ENCODE assay signal across 24 mouse cellular contexts in genomic region chr2:179794354-179794753, GRCm38 (mm10).
"Had no signal": no experiment of that assay in that cellular context is flagged by ENCODE, and none has a peak within 500 bp of the region (broad histone marks: within the 10 kb centered on the region; RNA-seq: fewer than 3 reads in every experiment).

No protein-coding gene starts in this region.

- ATAC-seq: liver, embryonic 12.5 days; midbrain, embryonic 15.5 days had no signal

- DNase-seq: kidney, adult 8-10 months; kidney, postnatal 10 days; kidney, postnatal 36 days; layer of hippocampus, postnatal 36 days; liver; lung, adult 18-20 months; lung, postnatal 10 days; lung, postnatal 36 days; right cerebral cortex, adult 18-20 months; right cerebral cortex, postnatal 14 days; thymus, adult 18-20 months; thymus, postnatal 36 days had no signal

- H3K9ac ChIP-seq: kidney, embryonic 15.5 days; limb, embryonic 13.5 days; liver, embryonic 12.5 days; liver, embryonic 15.5 days; lung, embryonic 15.5 days; midbrain, embryonic 15.5 days; neural tube, embryonic 12.5 days; neural tube, embryonic 15.5 days had no signal

- H3K4me1 ChIP-seq: liver, embryonic 12.5 days; liver, embryonic 15.5 days; megakaryocyte, embryonic 14.5 days had no signal

- H3K4me2 ChIP-seq: kidney, embryonic 15.5 days; limb, embryonic 13.5 days; liver, embryonic 12.5 days; liver, embryonic 15.5 days; lung, embryonic 15.5 days; midbrain, embryonic 11.5 days; midbrain, embryonic 15.5 days; neural tube, embryonic 12.5 days; neural tube, embryonic 15.5 days had no signal

- H3K27me3 ChIP-seq: kidney, embryonic 15.5 days; liver, embryonic 12.5 days; liver, embryonic 15.5 days; lung, embryonic 15.5 days; midbrain, embryonic 15.5 days; neural tube, embryonic 12.5 days; neural tube, embryonic 15.5 days had no signal

- H3K36me3 ChIP-seq: kidney, embryonic 15.5 days; limb, embryonic 10.5 days; limb, embryonic 13.5 days; liver, embryonic 12.5 days; liver, embryonic 15.5 days; lung, embryonic 15.5 days; midbrain, embryonic 15.5 days; neural tube, embryonic 12.5 days; neural tube, embryonic 15.5 days had no signal

- H3K4me3 ChIP-seq: kidney, embryonic 15.5 days; left cerebral cortex, adult 2 months; limb, embryonic 10.5 days; limb, embryonic 13.5 days; liver, embryonic 12.5 days; liver, embryonic 15.5 days; lung, embryonic 15.5 days; megakaryocyte, embryonic 14.5 days; midbrain, embryonic 15.5 days; neural tube, embryonic 12.5 days; neural tube, embryonic 15.5 days had no signal

- H3K27ac ChIP-seq: kidney, embryonic 15.5 days; left cerebral cortex, adult 2 months; limb, embryonic 10.5 days; limb, embryonic 13.5 days; liver, embryonic 12.5 days; liver, embryonic 15.5 days; lung, embryonic 15.5 days; neural tube, embryonic 12.5 days had no signal

- H3K9me3 ChIP-seq: kidney, embryonic 15.5 days; limb, embryonic 10.5 days; limb, embryonic 13.5 days; liver, embryonic 12.5 days; liver, embryonic 15.5 days; lung, embryonic 15.5 days; megakaryocyte, embryonic 14.5 days; midbrain, embryonic 15.5 days; neural tube, embryonic 12.5 days; neural tube, embryonic 15.5 days had no signal
